Mouse (Mus musculus): ENCODE data around the gene Wdr5. TPM values are rescaled to one million over a fixed set of nuclear protein-coding genes. Genes with fewer than 3 reads are reported as not detected.
A peak's percentile ranks its signal among the peaks of the same experiment; 100 is the strongest.

The Wdr5 gene
- polyA plus RNA-seq, 1 experiment from 2014 or later, result 44.3 TPM

- TF ChIP-seq CTCF (IDR thresholded peaks at IDR 0.05), result no peak
- ATAC-seq, result no peak
- DNase-seq (ENCODE audit: low read depth, low spot score), result no peak
- H3K27me3 ChIP-seq, result no peaks in the 10 kb centered on the region
- in situ Hi-C loops (cut with MboI; ENCODE audit: low pct_unique_long_range_greater_than_20kb), result no loop called here
- POLR2A ChIA-PET, result interaction anchor here (0.5 kb wide), 1 partner anchor 90 kb away, joined by 4 read pairs; no protein-coding TSS in a partner anchor
- CTCF ChIA-PET, result no interaction called here
These were observed 57.4 kb downstream of the Wdr5 start for GRCm38 (mm10) chr2:27572261-27572793.

GRCm38 (mm10) chr2:27572928-27573627, 58.1 kb downstream of the Wdr5 start:
- CTCF ChIA-PET, result interaction anchor here (1.0 to 1.3 kb wide), 2 partner anchors 16 to 20 kb away, joined by 3 read pairs; no protein-coding TSS in a partner anchor
- peak; percentile 90 for DNase-seq (ENCODE audit: low read depth, low spot score)
- peak; percentile 78 for ATAC-seq
- no peak for TF ChIP-seq CTCF (IDR thresholded peaks at IDR 0.05)
- H3K27me3 ChIP-seq, result no peaks in the 10 kb centered on the region
- POLR2A ChIA-PET, result no interaction called here
- in situ Hi-C loops (cut with MboI; ENCODE audit: low pct_unique_long_range_greater_than_20kb), result no loop called here

- DNase-seq (ENCODE audit: low read depth, low spot score) (no peak), ATAC-seq (no peak)
- H3K27me3 ChIP-seq, result no peaks in the 10 kb centered on the region
- no peak for TF ChIP-seq CTCF (IDR thresholded peaks at IDR 0.05)
- in situ Hi-C loops (cut with MboI; ENCODE audit: low pct_unique_long_range_greater_than_20kb), result no loop called here
- CTCF ChIA-PET, result interaction anchor here (1.0 to 1.3 kb wide), 2 partner anchors 16 to 20 kb away, joined by 3 read pairs; no protein-coding TSS in a partner anchor
- POLR2A ChIA-PET, result no interaction called here
These were observed 58.6 kb downstream of the Wdr5 start for GRCm38 (mm10) chr2:27573628-27573966.

GRCm38 (mm10) chr2:27576416-27576815, 61.5 kb downstream of the Wdr5 start:
- in situ Hi-C loops (cut with MboI; ENCODE audit: low pct_unique_long_range_greater_than_20kb), result no loop called here
- TF ChIP-seq CTCF (IDR thresholded peaks at IDR 0.05), result no peak
- POLR2A ChIA-PET, result no interaction called here
- DNase-seq (ENCODE audit: low read depth, low spot score), result no peak
- no peak for ATAC-seq
- CTCF ChIA-PET, result no interaction called here
- H3K27me3 ChIP-seq, result no peaks in the 10 kb centered on the region

GRCm38 (mm10) chr2:27578552-27578951, 63.6 kb downstream of the Wdr5 start:
- no peak for ATAC-seq
- ChIA-PET POLR2A (no interaction called here), CTCF (no interaction called here)
- in situ Hi-C loops (cut with MboI; ENCODE audit: low pct_unique_long_range_greater_than_20kb), result no loop called here
- H3K27me3 ChIP-seq, result no peaks in the 10 kb centered on the region
- no peak for TF ChIP-seq CTCF (IDR thresholded peaks at IDR 0.05)
- no peak for DNase-seq (ENCODE audit: low read depth, low spot score)

DNA sequence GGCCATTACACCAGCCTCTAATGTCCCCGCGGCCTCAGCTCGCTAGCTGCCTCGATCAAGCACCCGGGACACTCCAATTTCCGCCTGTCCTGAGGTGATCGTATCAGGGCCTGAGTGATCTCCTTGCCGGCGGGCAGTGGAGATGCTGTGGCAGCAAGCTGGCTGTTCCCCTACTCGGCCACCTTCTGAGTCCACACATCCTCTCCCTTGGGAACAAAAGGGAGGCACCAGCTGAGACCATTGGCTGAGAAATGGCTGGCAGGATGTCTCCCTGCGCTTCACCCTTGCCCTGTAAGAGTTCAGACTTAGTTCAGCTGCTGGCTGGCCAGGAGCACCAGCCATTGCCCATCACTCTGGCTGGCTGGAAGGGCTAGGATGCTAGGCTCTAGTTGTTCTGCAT, 67.2 kb downstream of the Wdr5 start:
- TF ChIP-seq CTCF (IDR thresholded peaks at IDR 0.05), result no peak
- ATAC-seq (no peak), DNase-seq (ENCODE audit: low read depth, low spot score) (no peak)
- ChIA-PET CTCF (no interaction called here), POLR2A (no interaction called here)
- in situ Hi-C loops (cut with MboI; ENCODE audit: low pct_unique_long_range_greater_than_20kb), result no loop called here
- no peaks in the 10 kb centered on the region for H3K27me3 ChIP-seq

GRCm38 (mm10) chr2:27583019-27583418, 68.1 kb downstream of the Wdr5 start:
- in situ Hi-C loops (cut with MboI; ENCODE audit: low pct_unique_long_range_greater_than_20kb), result no loop called here
- ChIA-PET POLR2A (no interaction called here), CTCF (interaction anchor here (1.3 kb wide), 1 partner anchor 15 kb away, joined by 3 read pairs; no protein-coding TSS in a partner anchor)
- no peak for TF ChIP-seq CTCF (IDR thresholded peaks at IDR 0.05)
- DNase-seq (ENCODE audit: low read depth, low spot score) (no peak), ATAC-seq (no peak)
- H3K27me3 ChIP-seq, result no peaks in the 10 kb centered on the region

- CTCF ChIA-PET, result no interaction called here
- no peaks in the 10 kb centered on the region for H3K27me3 ChIP-seq
- in situ Hi-C loops (cut with MboI; ENCODE audit: low pct_unique_long_range_greater_than_20kb), result no loop called here
- POLR2A ChIA-PET, result no interaction called here
- no peak for ATAC-seq
- no peak for DNase-seq (ENCODE audit: low read depth, low spot score)
- no peak for TF ChIP-seq CTCF (IDR thresholded peaks at IDR 0.05)
These were observed 69.6 kb downstream of the Wdr5 start for GRCm38 (mm10) chr2:27584546-27584945.

Other genes with a start within 250 kb of the Wdr5 start
- 36.7 TPM for gene Vav2, start 88.1 kb upstream of the Wdr5 start, polyA plus RNA-seq (2021)
- gene Brd3os, start 72.8 kb upstream of the Wdr5 start, polyA plus RNA-seq (2021), result 19.0 TPM
- 30.0 TPM for gene Brd3, start 7.5 kb upstream of the Wdr5 start, polyA plus RNA-seq (2021)
- gene Rxra, start 161.3 kb downstream of the Wdr5 start, polyA plus RNA-seq (2021), result 31.1 TPM

All from Patski (cell line).